In genomic region chr11:81845010-81845685, GRCm38 (mm10) we compare ENCODE assay signal across 11 mouse cellular contexts. TPM values are rescaled to one million over a fixed set of nuclear protein-coding genes. Genes with fewer than 3 reads are reported as not detected.
DNase-seq lines count a peak whose midpoint lies in the region; TF ChIP-seq lines count a peak whose summit lies in the region.
"Had no signal": no experiment of that assay in that cellular context is flagged by ENCODE, and none has a peak within 500 bp of the region (broad histone marks: within the 10 kb centered on the region; RNA-seq: fewer than 3 reads in every experiment).

No protein-coding gene starts in this region.

- no peaks in the 10 kb centered on the region for H3K4me1 ChIP-seq in lung, adult 2 months (ENCODE audit: control insufficient read depth, insufficient read depth, low read length)
- H3K4me1 ChIP-seq: embryonic facial prominence, embryonic 12.5 days had no signal

- WGBS in lung, adult 2 months, result 46% methylated on average over 5 of the region's 5 CpGs

- no peak overlapping the region for H3K4me3 ChIP-seq in lung, adult 2 months (replicated peaks; ENCODE audit: extremely low read depth, low read depth, low read length)
- H3K4me3 ChIP-seq: embryonic facial prominence, embryonic 12.5 days had no signal

- DNase-seq in adrenal gland, adult (ENCODE audit: inconsistent age in 2 of 2, low spot score in 1 of 2), result peak; percentile 45 to 73
- no peak for DNase-seq in adrenal gland, postnatal 4 days (ENCODE audit: low spot score in 2 of 2)
- DNase-seq in lung, adult 18-20 months, result peak; percentile 2 to 8
- DNase-seq in lung, adult 2 months, result no peak
- peak; percentile 54 for DNase-seq in gastrocnemius, postnatal 25 days
- DNase-seq in lung, postnatal 25 days (ENCODE audit: low spot score), result peak; percentile 18
- no peak for DNase-seq in thymus, postnatal 10 days (ENCODE audit: low spot score in 2 of 2)
- DNase-seq in layer of hippocampus, postnatal 10 days (ENCODE audit: low spot score in 2 of 2), result no peak

- no peak for TF ChIP-seq CTCF in lung, adult 2 months (IDR thresholded peaks at IDR 0.05; ENCODE audit: insufficient read depth, low read length)

- no peak for TF ChIP-seq POLR2A in lung, adult 2 months (IDR thresholded peaks at IDR 0.05; ENCODE audit: borderline replicate concordance, extremely low read depth, low read depth, low read length)

RNA-seq across cellular contexts. Expression of gene 5530401A14Rik, which starts 15.3 kb away (rescaled TPM):
- total RNA-seq in adrenal gland, postnatal 4 days (2021), result under 1 TPM; 0.08 to 0.20 TPM
- polyA plus RNA-seq in lung, adult 2 months (2012; rRNA removed), result not detected in 2 replicates
- under 1 TPM; 0.13 to 0.15 TPM for total RNA-seq in gastrocnemius, postnatal 25 days (2021)
- under 1 TPM; 0.09 to 0.25 TPM for total RNA-seq in layer of hippocampus, postnatal 10 days (2021)
- polyA plus RNA-seq: liver, embryonic 14.5 days; thymus, postnatal 0 days had no signal

Comparison
In these comparisons a context has a peak if more than half of its experiments do, and no peak if none do; other contexts are left out.
1. DNase-seq: peak in adrenal gland, adult (2 of 2), lung, adult 18-20 months (2 of 2), gastrocnemius, postnatal 25 days (single experiment) and lung, postnatal 25 days (single experiment); none in adrenal gland, postnatal 4 days (0 of 2), lung, adult 2 months (single experiment), thymus, postnatal 10 days (0 of 2) and layer of hippocampus, postnatal 10 days (0 of 2).